Mouse (Mus musculus): ENCODE results near the gene Wars2. TPM values are rescaled to one million over a fixed set of nuclear protein-coding genes. Genes with fewer than 3 reads are reported as not detected.

The Wars2 gene
- polyA plus RNA-seq, 1 experiment from 2014 or later = 8.9 TPM

Small RNA genes lying within 50 kb of the gene (microRNA-seq; reads per million reads assigned to microRNA genes)
- gene Mir6481 = not detected

Other genes starting within 250 kb of the Wars2 start
- gene Hao2, start 247.8 kb upstream of the Wars2 start, polyA plus RNA-seq (2015; fragmentation: Nextera tagmentation; extraction: Ambion mirVana) = 46.0 and 52.0 TPM in 2 replicates
- 0.09 and 0.19 TPM in 2 replicates for gene Tbx15, start 99.3 kb downstream of the Wars2 start, polyA plus RNA-seq (2015; fragmentation: Nextera tagmentation; extraction: Ambion mirVana)

Data from kidney, embryonic 16.5 days (tissue).